Mouse (Mus musculus): ENCODE measurements at regions not wholly inside any gene's neighbourhood (a gene's known extent, or its start where the extent isn't known, plus 50 kb on each side); places are given as distances from the start of the nearest gene placed in this dataset.

GRCm38 (mm10) chr8:8562268-8562667 is 98.8 kb downstream of the Efnb2 start:
- no peak for DNase-seq (ENCODE audit: low read depth, low spot score)

GRCm38 (mm10) chr8:8558050-8558449 is 103.0 kb downstream of the Efnb2 start:
- no peak for DNase-seq (ENCODE audit: low read depth, low spot score)

GRCm38 (mm10) chr8:8556152-8556551 is 104.9 kb downstream of the Efnb2 start:
- no peak for DNase-seq (ENCODE audit: low read depth, low spot score)

GRCm38 (mm10) chr8:8554691-8555090 is 106.4 kb downstream of the Efnb2 start:
- DNase-seq (ENCODE audit: low read depth, low spot score): no peak

- DNase-seq (ENCODE audit: low read depth, low spot score): no peak
Observed at GRCm38 (mm10) chr8:8552779-8553178, 108.3 kb downstream of the Efnb2 start.

- DNase-seq (ENCODE audit: low read depth, low spot score): no peak
Observed at GRCm38 (mm10) chr8:8536626-8537025, 124.4 kb downstream of the Efnb2 start.

- no peak for DNase-seq (ENCODE audit: low read depth, low spot score)
Observed at GRCm38 (mm10) chr8:8534787-8535186, 126.3 kb downstream of the Efnb2 start.

GRCm38 (mm10) chr8:8532907-8533306 is 128.1 kb downstream of the Efnb2 start:
- DNase-seq (ENCODE audit: low read depth, low spot score): no peak

- DNase-seq (ENCODE audit: low read depth, low spot score): no peak
Observed at GRCm38 (mm10) chr8:8530540-8530939, 130.5 kb downstream of the Efnb2 start.

GRCm38 (mm10) chr8:8521532-8521931 is 139.5 kb downstream of the Efnb2 start:
- DNase-seq (ENCODE audit: low read depth, low spot score): peak; percentile 15

- no peak for DNase-seq (ENCODE audit: low read depth, low spot score)
Observed at GRCm38 (mm10) chr8:8519772-8520191, 141.3 kb downstream of the Efnb2 start.

GRCm38 (mm10) chr8:8517599-8517998 is 143.4 kb downstream of the Efnb2 start:
- DNase-seq (ENCODE audit: low read depth, low spot score): no peak

- DNase-seq (ENCODE audit: low read depth, low spot score): no peak
Observed at GRCm38 (mm10) chr8:8516272-8516671, 144.8 kb downstream of the Efnb2 start.

- no peak for DNase-seq (ENCODE audit: low read depth, low spot score)
Observed at GRCm38 (mm10) chr8:8499921-8500320, 161.1 kb downstream of the Efnb2 start.

- no peak for DNase-seq (ENCODE audit: low read depth, low spot score)
Observed at GRCm38 (mm10) chr8:8498753-8499152, 162.3 kb downstream of the Efnb2 start.

GRCm38 (mm10) chr8:8495472-8495871 is 165.6 kb downstream of the Efnb2 start:
- DNase-seq (ENCODE audit: low read depth, low spot score): no peak

GRCm38 (mm10) chr8:8494281-8494680 is 166.8 kb downstream of the Efnb2 start:
- peak; percentile 64 for DNase-seq (ENCODE audit: low read depth, low spot score)

- no peak for DNase-seq (ENCODE audit: low read depth, low spot score)
Observed at GRCm38 (mm10) chr8:8491908-8492307, 169.1 kb downstream of the Efnb2 start.

GRCm38 (mm10) chr8:8489784-8490183 is 171.3 kb downstream of the Efnb2 start:
- DNase-seq (ENCODE audit: low read depth, low spot score): peak; percentile 78

GRCm38 (mm10) chr8:8488695-8489571 is 172.1 kb downstream of the Efnb2 start:
- DNase-seq (ENCODE audit: low read depth, low spot score): peak; percentile 56

- DNase-seq (ENCODE audit: low read depth, low spot score): no peak
Observed at GRCm38 (mm10) chr8:8488191-8488694, 172.8 kb downstream of the Efnb2 start.

GRCm38 (mm10) chr8:8487706-8488105 is 173.3 kb downstream of the Efnb2 start:
- peak; percentile 68 for DNase-seq (ENCODE audit: low read depth, low spot score)

- DNase-seq (ENCODE audit: low read depth, low spot score): no peak
Observed at GRCm38 (mm10) chr8:8486866-8487265, 174.2 kb downstream of the Efnb2 start.
